Mouse (Mus musculus): ENCODE measurements around the gene Smim7. TPM values are rescaled to one million over a fixed set of nuclear protein-coding genes. Genes with fewer than 3 reads are reported as not detected.

Smim7 gene
- polyA plus RNA-seq (2012; ENCODE audit: low replicate concordance): 14.1 and 39.9 TPM in 2 replicates

GRCm38 (mm10) chr8:72570633-72571610 is at the start of gene Smim7:
Gene Smim7, minus strand, starts transcription at chr8:72571088.

DNA sequence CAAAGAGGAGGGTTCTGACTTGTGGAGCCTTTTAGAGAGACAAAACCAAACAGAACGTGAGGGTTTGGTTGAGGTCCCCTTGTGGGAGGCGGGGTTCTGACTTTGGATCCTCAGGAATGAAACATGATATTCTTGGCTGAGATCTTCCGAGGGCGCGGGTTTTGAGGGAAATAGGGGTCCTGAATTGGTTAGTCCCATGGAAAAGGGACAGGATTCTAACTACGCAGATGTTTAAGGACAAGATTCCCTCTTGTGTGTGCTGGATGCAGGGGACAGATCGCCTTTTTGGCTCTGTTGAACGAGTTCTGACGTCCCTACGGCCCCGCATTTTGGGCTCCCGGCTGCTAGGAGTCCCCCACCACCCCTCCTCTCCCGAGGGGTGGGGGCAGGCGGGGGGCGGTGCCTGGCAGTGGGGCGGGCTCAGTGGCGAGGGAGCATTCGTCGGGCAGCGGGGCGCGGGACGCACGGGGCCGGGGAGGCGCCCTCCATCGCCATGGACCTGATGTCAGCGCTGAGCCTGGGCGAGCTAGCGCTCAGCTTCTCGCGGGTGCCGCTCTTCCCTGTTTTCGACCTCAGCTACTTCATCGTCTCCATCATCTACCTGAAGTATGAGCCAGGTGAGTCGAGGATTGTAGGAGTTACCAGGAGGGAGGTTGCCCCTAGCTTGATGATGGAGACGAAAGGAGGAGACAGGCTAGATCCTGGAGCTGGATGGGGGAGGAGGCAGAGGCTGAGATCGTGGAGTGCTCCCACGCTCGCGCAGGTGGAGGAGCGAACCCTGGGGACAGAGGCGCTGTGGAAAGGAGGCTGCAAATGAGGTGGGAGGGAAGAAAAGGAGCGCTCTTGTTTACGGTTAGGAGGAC is 954 bp upstream of the Smim7 start, which contains the start of gene Tmem38a:
Gene Tmem38a (plus strand): TSS at position 445 of the 863 bp plus-strand sequence.

DNA sequence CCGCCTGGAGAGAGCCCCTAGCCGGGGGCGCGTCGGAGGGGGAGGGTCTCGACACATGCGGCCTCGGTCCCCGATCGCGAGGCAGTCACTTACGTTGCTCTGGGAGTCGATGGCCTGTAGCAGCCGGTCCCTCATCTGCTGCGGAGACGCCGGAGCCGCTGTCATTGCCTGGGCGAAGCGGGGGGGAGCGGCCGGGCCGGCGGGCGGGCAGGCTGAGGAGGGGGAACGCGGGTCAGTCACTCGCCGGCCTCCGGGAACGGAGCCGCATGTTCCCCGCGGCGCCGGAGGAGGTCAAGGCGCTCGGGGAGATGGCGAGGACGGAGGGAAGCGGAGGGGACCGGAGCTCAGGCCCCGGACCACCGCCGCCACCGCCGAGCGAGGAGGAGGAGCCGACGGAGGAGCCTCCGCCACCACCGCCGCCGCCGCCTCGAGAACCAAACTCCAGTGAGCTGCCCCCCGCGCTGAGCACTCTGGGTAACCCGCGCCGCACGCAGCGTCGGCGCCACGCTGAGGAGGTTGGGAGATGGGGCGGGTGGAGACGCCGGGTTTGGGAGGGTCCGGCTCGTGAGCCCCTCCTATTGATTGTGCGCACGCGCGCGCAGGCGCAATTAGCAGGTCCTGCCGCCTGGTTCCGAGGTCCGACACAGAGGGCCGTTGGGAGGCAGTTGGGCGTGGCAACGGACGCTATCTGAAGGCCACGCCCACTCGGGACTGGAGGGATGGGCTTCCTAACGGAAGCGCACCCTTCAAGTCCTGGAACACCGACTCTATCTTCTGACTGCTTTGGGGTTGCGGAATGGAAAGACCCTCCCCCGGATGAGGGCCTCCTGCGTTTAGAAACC is 22.9 kb downstream of the Smim7 start, which contains the start of gene Med26:
Gene Med26 (minus strand): TSS at position 469 of the 842 bp plus-strand sequence.

Other genes starting within 250 kb of the Smim7 start
- 10.6 and 23.1 TPM in 2 replicates for gene Eps15l1, start 149.6 kb downstream of the Smim7 start, polyA plus RNA-seq (2012; ENCODE audit: low replicate concordance)
- not detected in 2 replicates for gene Calr3, start 127.2 kb downstream of the Smim7 start, polyA plus RNA-seq (2012; ENCODE audit: low replicate concordance)
- gene 1700030K09Rik, start 127.2 kb downstream of the Smim7 start, polyA plus RNA-seq (2012; ENCODE audit: low replicate concordance): 2.7 and 3.9 TPM in 2 replicates
- gene Cherp, start 95.9 kb downstream of the Smim7 start, polyA plus RNA-seq (2012; ENCODE audit: low replicate concordance): 153 and 205 TPM in 2 replicates
- gene Slc35e1, start 78.5 kb downstream of the Smim7 start, polyA plus RNA-seq (2012; ENCODE audit: low replicate concordance): 12.6 and 14.4 TPM in 2 replicates
- gene Med26, start 22.8 kb downstream of the Smim7 start, polyA plus RNA-seq (2012; ENCODE audit: low replicate concordance): 22.7 and 52.1 TPM in 2 replicates
- 1.3 and 2.3 TPM in 2 replicates for gene Tmem38a, start 967 bp upstream of the Smim7 start, polyA plus RNA-seq (2012; ENCODE audit: low replicate concordance)
- 0.11 and 0.16 TPM in 2 replicates for gene Nwd1, start 75.6 kb upstream of the Smim7 start, polyA plus RNA-seq (2012; ENCODE audit: low replicate concordance)
- gene Sin3b, start 152.2 kb upstream of the Smim7 start, polyA plus RNA-seq (2012; ENCODE audit: low replicate concordance): 52.7 and 78.1 TPM in 2 replicates
- 3.2 TPM in 2 replicates for gene F2rl3, start 190.8 kb upstream of the Smim7 start, polyA plus RNA-seq (2012; ENCODE audit: low replicate concordance)